ENCODE assay signal across 26 mouse cellular contexts in genomic region chr2:76762154-76762553, GRCm38 (mm10).
DNase-seq lines count a peak whose midpoint lies in the region; ATAC-seq lines count a peak whose summit lies in the region.
"Had no signal": no experiment of that assay in that cellular context is flagged by ENCODE, and none has a peak within 500 bp of the region (broad histone marks: within the 10 kb centered on the region; RNA-seq: fewer than 3 reads in every experiment).

No protein-coding gene starts in this region.

- no peak overlapping the region for H3K4me3 ChIP-seq in intestine, embryonic 14.5 days (ENCODE audit: low read depth, low read length)
- H3K4me3 ChIP-seq in intestine, embryonic 15.5 days (replicated peaks): no peak overlapping the region
- H3K4me3 ChIP-seq: embryonic facial prominence, embryonic 13.5 days; embryonic facial prominence, embryonic 15.5 days; erythroblast, embryonic 14.5 days; forebrain, embryonic 10.5 days; forebrain, embryonic 12.5 days had no signal

- peak; percentile 78 for DNase-seq in heart, adult 11 months
- DNase-seq in heart, adult 8-10 months (ENCODE audit: low spot score): no peak
- peak; percentile 36 for DNase-seq in intestine, embryonic 14.5 days (ENCODE audit: low spot score)
- no peak for DNase-seq in right cerebral cortex, postnatal 25 days
- DNase-seq: adrenal gland, adult 8-10 months; adrenal gland, postnatal 14 days; adrenal gland, postnatal 36 days; B cell, adult 2 months; cerebellum, adult 11-12 months; cerebellum, adult 2 months; cerebellum, adult 9-10 months; cerebellum, postnatal 10 days; cerebellum, postnatal 25 days had no signal

- H3K4me2 ChIP-seq in intestine, embryonic 14.5 days (ENCODE audit: low read length): no peak overlapping the region
- H3K4me2 ChIP-seq in intestine, embryonic 15.5 days (replicated peaks): no peak overlapping the region
- H3K4me2 ChIP-seq: embryonic facial prominence, embryonic 13.5 days; embryonic facial prominence, embryonic 15.5 days; forebrain, embryonic 12.5 days had no signal

- H3K9me3 ChIP-seq in intestine, embryonic 14.5 days (ENCODE audit: control insufficient read depth, low read length): peaks cover 8% of the 10 kb centered on the region; the same call in 1 of the 2 replicates
- H3K9me3 ChIP-seq in intestine, embryonic 15.5 days: no peaks in the 10 kb centered on the region

- 90% methylated on average over 6 of the region's 6 CpGs for WGBS in intestine, embryonic 14.5 days
- 90% methylated on average over 6 of the region's 6 CpGs for WGBS in intestine, embryonic 15.5 days

- no peak for ATAC-seq in intestine, embryonic 14.5 days (replicated peaks; ENCODE audit: low FRiP score, low TSS enrichment, low read depth)
- no peak for ATAC-seq in intestine, embryonic 15.5 days
- ATAC-seq: activated CD4-positive, CD25-positive, alpha-beta regulatory T cell, adult 4 months; CD4-positive, CD25-positive, alpha-beta regulatory T cell, adult 4 months; forebrain, embryonic 14.5 days; forebrain, embryonic 16.5 days; Patski had no signal

- H3K27me3 ChIP-seq in intestine, embryonic 14.5 days (replicated peaks; ENCODE audit: control insufficient read depth, insufficient read depth, low read length): no peaks in the 10 kb centered on the region
- no peaks in the 10 kb centered on the region for H3K27me3 ChIP-seq in intestine, embryonic 15.5 days (replicated peaks)
- H3K27me3 ChIP-seq: CH12.LX; embryonic facial prominence, embryonic 13.5 days; embryonic facial prominence, embryonic 15.5 days; forebrain, embryonic 12.5 days had no signal

- H3K27ac ChIP-seq in intestine, embryonic 14.5 days (ENCODE audit: low read depth): no peak overlapping the region
- H3K27ac ChIP-seq in intestine, embryonic 15.5 days: no peak overlapping the region
- H3K27ac ChIP-seq: embryonic facial prominence, embryonic 13.5 days; embryonic facial prominence, embryonic 15.5 days; forebrain, embryonic 10.5 days; forebrain, embryonic 12.5 days had no signal

- H3K4me1 ChIP-seq in intestine, embryonic 14.5 days (replicated peaks; ENCODE audit: control insufficient read depth, insufficient read depth, low read length): no peaks in the 10 kb centered on the region
- no peaks in the 10 kb centered on the region for H3K4me1 ChIP-seq in intestine, embryonic 15.5 days (replicated peaks)
- H3K4me1 ChIP-seq: embryonic facial prominence, embryonic 13.5 days; embryonic facial prominence, embryonic 15.5 days; forebrain, embryonic 10.5 days; forebrain, embryonic 12.5 days had no signal

- no peak overlapping the region for H3K9ac ChIP-seq in intestine, embryonic 14.5 days (ENCODE audit: low read length)
- H3K9ac ChIP-seq in intestine, embryonic 15.5 days: no peak overlapping the region
- H3K9ac ChIP-seq: embryonic facial prominence, embryonic 13.5 days; embryonic facial prominence, embryonic 15.5 days; forebrain, embryonic 12.5 days had no signal

- no peaks in the 10 kb centered on the region for H3K36me3 ChIP-seq in intestine, embryonic 14.5 days (ENCODE audit: control insufficient read depth, insufficient read depth, low read length)
- H3K36me3 ChIP-seq in intestine, embryonic 15.5 days: no peaks in the 10 kb centered on the region
- H3K36me3 ChIP-seq: embryonic facial prominence, embryonic 13.5 days; forebrain, embryonic 10.5 days; forebrain, embryonic 12.5 days; G1E had no signal

Comparison
In these comparisons a context has a peak if more than half of its experiments do, and no peak if none do; other contexts are left out.
1. DNase-seq: peak in heart, adult 11 months (single experiment) and intestine, embryonic 14.5 days (single experiment); none in heart, adult 8-10 months (single experiment) and right cerebral cortex, postnatal 25 days (single experiment).